Mouse (Mus musculus) heart, embryonic 15.5 days (tissue): ENCODE results near the gene Stra8. TPM values are rescaled to one million over a fixed set of nuclear protein-coding genes. Genes with fewer than 3 reads are reported as not detected.

ENCODE experiments used
- ATAC-seq: fragments of 200-750 bp; cut with Nextera tagmentation; replicated peaks from 2 replicates; pipeline ENCODE4 v1.8.0; 2017; ENCODE audit warnings: low read depth, moderate TSS enrichment; ENCODE audit not compliant: insufficient number of reproducible peaks, insufficient read depth, low FRiP score
- H3K27ac ChIP-seq: fragments of 300-500 bp; sonication (generic); 2 replicates; pipeline ENCODE4 v1.5.1; 2015; ENCODE audit warnings: mild to moderate bottlenecking, inconsistent platforms
- H3K27me3 ChIP-seq: fragments of 300-500 bp; sonication (generic); 2 replicates; pipeline ENCODE4 v1.6.1; 2015; ENCODE audit warnings: inconsistent platforms
- H3K36me3 ChIP-seq: fragments of 300-500 bp; sonication (generic); 2 replicates; pipeline ENCODE4 v1.6.1; 2015; ENCODE audit warnings: mild to moderate bottlenecking, inconsistent platforms
- H3K4me1 ChIP-seq: fragments of 300-500 bp; sonication (generic); replicated peaks from 2 replicates; pipeline ENCODE4 v1.6.1; 2015; ENCODE audit warnings: inconsistent platforms
- H3K4me2 ChIP-seq: fragments of 300-500 bp; sonication (generic); 2 replicates; pipeline ENCODE4 v1.6.1; 2015; ENCODE audit warnings: inconsistent platforms, mild to moderate bottlenecking, moderate library complexity
- H3K4me3 ChIP-seq: fragments of 300-500 bp; sonication (generic); 2 replicates; pipeline ENCODE4 v1.5.1; 2015; ENCODE audit warnings: mild to moderate bottlenecking, inconsistent platforms
- H3K9ac ChIP-seq: fragments of 300-500 bp; sonication (generic); 2 replicates; pipeline ENCODE4 v1.6.1; 2015; ENCODE audit warnings: mild to moderate bottlenecking, inconsistent platforms
- H3K9me3 ChIP-seq: fragments of 300-500 bp; sonication (generic); replicated peaks from 2 replicates; pipeline ENCODE4 v1.6.1; 2016; ENCODE audit warnings: inconsistent platforms
- WGBS: fragments of 180-500 bp; shearing (Covaris S2); methylation state at CpG from one replicate; pipeline ENCODE4 v1.1.7; 2015; ENCODE audit warnings: mixed read lengths; 5-methylcytosine and 5-hydroxymethylcytosine counted together
- polyA plus RNA-seq: library from polyadenylated mRNA; unstranded; fragments of >200 nt; fragmentation: Nextera tagmentation; extraction: Ambion mirVana; gene quantifications from 2 replicates; pipeline ENCODE4 v1.2.1, GENCODE M21; 2015

Gene Stra8
- polyA plus RNA-seq, 1 experiment from 2014 or later = not detected

- Histone ChIP-seq H3K36me3 (no peaks in the 10 kb centered on the region), H3K27me3 (no peaks in the 10 kb centered on the region), H3K9ac (no peak overlapping the region), H3K4me2 (no peak overlapping the region), H3K4me3 (no peak overlapping the region), H3K27ac (no peak overlapping the region), H3K4me1 (no peaks in the 10 kb centered on the region), H3K9me3 (no peaks in the 10 kb centered on the region; the same call in 1 of the 2 replicates)
- 64% methylated on average over 1 of the region's 1 CpGs for WGBS
- ATAC-seq = no peak
These were observed 26.6 kb downstream of the Stra8 start for GRCm38 (mm10) chr6:34946486-34947079.

GRCm38 (mm10) chr6:34948461-34948860 is 28.5 kb downstream of the Stra8 start:
- WGBS = 20% methylated on average over 11 of the region's 11 CpGs
- H3K27me3 ChIP-seq = no peaks in the 10 kb centered on the region
- H3K4me3 ChIP-seq = no peak overlapping the region
- peak overlapping the region; percentile 16; the same call in 1 of the 2 replicates for H3K4me2 ChIP-seq
- no peaks in the 10 kb centered on the region; the same call in 1 of the 2 replicates for H3K9me3 ChIP-seq
- H3K36me3 ChIP-seq = no peaks in the 10 kb centered on the region
- ATAC-seq = no peak
- no peak overlapping the region for H3K9ac ChIP-seq
- H3K4me1 ChIP-seq = no peaks in the 10 kb centered on the region
- no peak overlapping the region for H3K27ac ChIP-seq

- Histone ChIP-seq H3K9me3 (no peaks in the 10 kb centered on the region; the same call in 1 of the 2 replicates), H3K27ac (no peak overlapping the region), H3K36me3 (no peaks in the 10 kb centered on the region), H3K27me3 (no peaks in the 10 kb centered on the region), H3K4me1 (peaks cover 10% of the 10 kb centered on the region), H3K4me3 (no peak overlapping the region), H3K9ac (no peak overlapping the region), H3K4me2 (no peak overlapping the region)
- 79% methylated on average over 7 of the region's 7 CpGs for WGBS
- ATAC-seq = no peak
These were observed 31.6 kb downstream of the Stra8 start for GRCm38 (mm10) chr6:34951518-34951917.

- H3K4me2 ChIP-seq = no peak overlapping the region
- H3K27ac ChIP-seq = no peak overlapping the region
- no peak for ATAC-seq
- H3K4me1 ChIP-seq = peaks cover 10% of the 10 kb centered on the region
- H3K27me3 ChIP-seq = no peaks in the 10 kb centered on the region
- H3K9me3 ChIP-seq = no peaks in the 10 kb centered on the region; the same call in 1 of the 2 replicates
- 55% methylated on average over 7 of the region's 7 CpGs for WGBS
- no peak overlapping the region for H3K9ac ChIP-seq
- H3K36me3 ChIP-seq = no peaks in the 10 kb centered on the region
- H3K4me3 ChIP-seq = no peak overlapping the region
These were observed 32.1 kb downstream of the Stra8 start for GRCm38 (mm10) chr6:34951956-34952667.

- Histone ChIP-seq H3K36me3 (no peaks in the 10 kb centered on the region), H3K27me3 (no peaks in the 10 kb centered on the region), H3K4me3 (peak overlapping the region; percentile 27), H3K9me3 (no peaks in the 10 kb centered on the region), H3K4me1 (peaks cover 10% of the 10 kb centered on the region), H3K27ac (no peak overlapping the region), H3K4me2 (peak overlapping the region; percentile 58), H3K9ac (no peak overlapping the region)
- WGBS = 46% methylated on average over 18 of the region's 18 CpGs
- ATAC-seq = peak; percentile 61
These were observed 35.2 kb downstream of the Stra8 start for GRCm38 (mm10) chr6:34954926-34955861.

GRCm38 (mm10) chr6:34955862-34956241 is 35.9 kb downstream of the Stra8 start:
- H3K9me3 ChIP-seq = no peaks in the 10 kb centered on the region
- no peak overlapping the region for H3K9ac ChIP-seq
- H3K4me3 ChIP-seq = peak overlapping the region; percentile 27
- no peaks in the 10 kb centered on the region for H3K27me3 ChIP-seq
- H3K4me2 ChIP-seq = peak overlapping the region; percentile 58
- no peak for ATAC-seq
- H3K4me1 ChIP-seq = peaks cover 10% of the 10 kb centered on the region
- no peak overlapping the region for H3K27ac ChIP-seq
- WGBS = 37% methylated on average over 8 of the region's 8 CpGs
- no peaks in the 10 kb centered on the region for H3K36me3 ChIP-seq

GRCm38 (mm10) chr6:34959131-34959530 is 39.2 kb downstream of the Stra8 start:
- 85% methylated on average over 7 of the region's 7 CpGs for WGBS
- H3K36me3 ChIP-seq = no peaks in the 10 kb centered on the region
- H3K4me2 ChIP-seq = no peak overlapping the region
- no peaks in the 10 kb centered on the region for H3K27me3 ChIP-seq
- no peaks in the 10 kb centered on the region for H3K9me3 ChIP-seq
- no peak overlapping the region for H3K9ac ChIP-seq
- no peak overlapping the region for H3K27ac ChIP-seq
- H3K4me3 ChIP-seq = no peak overlapping the region
- H3K4me1 ChIP-seq = peaks cover 10% of the 10 kb centered on the region
- no peak for ATAC-seq

GRCm38 (mm10) chr6:34964550-34964949 is 44.6 kb downstream of the Stra8 start:
- 69% methylated on average over 2 of the region's 2 CpGs for WGBS
- Histone ChIP-seq H3K27ac (no peak overlapping the region), H3K4me2 (no peak overlapping the region), H3K36me3 (no peaks in the 10 kb centered on the region), H3K4me3 (no peak overlapping the region), H3K9ac (no peak overlapping the region), H3K4me1 (no peaks in the 10 kb centered on the region), H3K9me3 (no peaks in the 10 kb centered on the region), H3K27me3 (no peaks in the 10 kb centered on the region)
- no peak for ATAC-seq

GRCm38 (mm10) chr6:34965819-34966539 is 46.0 kb downstream of the Stra8 start:
- H3K27ac ChIP-seq = no peak overlapping the region
- no peaks in the 10 kb centered on the region for H3K36me3 ChIP-seq
- no peaks in the 10 kb centered on the region for H3K9me3 ChIP-seq
- no peak overlapping the region for H3K4me2 ChIP-seq
- no peak for ATAC-seq
- H3K9ac ChIP-seq = no peak overlapping the region
- H3K27me3 ChIP-seq = no peaks in the 10 kb centered on the region
- 77% methylated on average over 6 of the region's 6 CpGs for WGBS
- H3K4me1 ChIP-seq = no peaks in the 10 kb centered on the region
- no peak overlapping the region for H3K4me3 ChIP-seq

GRCm38 (mm10) chr6:34971181-34971580 is 51.2 kb downstream of the Stra8 start:
- 53% methylated on average over 3 of the region's 3 CpGs for WGBS
- ATAC-seq = no peak
- H3K36me3 ChIP-seq = no peaks in the 10 kb centered on the region
- no peak overlapping the region for H3K4me3 ChIP-seq
- H3K9ac ChIP-seq = no peak overlapping the region
- no peaks in the 10 kb centered on the region for H3K27me3 ChIP-seq
- H3K27ac ChIP-seq = no peak overlapping the region
- H3K4me1 ChIP-seq = no peaks in the 10 kb centered on the region
- H3K4me2 ChIP-seq = no peak overlapping the region
- H3K9me3 ChIP-seq = no peaks in the 10 kb centered on the region

- no peaks in the 10 kb centered on the region for H3K36me3 ChIP-seq
- no peak overlapping the region for H3K4me2 ChIP-seq
- H3K9me3 ChIP-seq = no peaks in the 10 kb centered on the region
- H3K4me3 ChIP-seq = no peak overlapping the region
- no peak overlapping the region for H3K27ac ChIP-seq
- no peaks in the 10 kb centered on the region for H3K4me1 ChIP-seq
- no peak overlapping the region for H3K9ac ChIP-seq
- WGBS = 80% methylated on average over 3 of the region's 3 CpGs
- ATAC-seq = no peak
- no peaks in the 10 kb centered on the region for H3K27me3 ChIP-seq
These were observed 59.3 kb downstream of the Stra8 start for GRCm38 (mm10) chr6:34979291-34979690.
